Mouse (Mus musculus) kidney, adult 11 months (tissue): ENCODE data around the gene P2ry14.
"Not testable (repeated sequence)": the region's sequence is repeated elsewhere in the genome, so short reads cannot be mapped to it uniquely, and the experiment has no call there.

ENCODE experiments used
- DNase-seq: peaks from one replicate; pipeline ENCODE4 v3.0.0; 2022

The P2ry14 gene

DNA sequence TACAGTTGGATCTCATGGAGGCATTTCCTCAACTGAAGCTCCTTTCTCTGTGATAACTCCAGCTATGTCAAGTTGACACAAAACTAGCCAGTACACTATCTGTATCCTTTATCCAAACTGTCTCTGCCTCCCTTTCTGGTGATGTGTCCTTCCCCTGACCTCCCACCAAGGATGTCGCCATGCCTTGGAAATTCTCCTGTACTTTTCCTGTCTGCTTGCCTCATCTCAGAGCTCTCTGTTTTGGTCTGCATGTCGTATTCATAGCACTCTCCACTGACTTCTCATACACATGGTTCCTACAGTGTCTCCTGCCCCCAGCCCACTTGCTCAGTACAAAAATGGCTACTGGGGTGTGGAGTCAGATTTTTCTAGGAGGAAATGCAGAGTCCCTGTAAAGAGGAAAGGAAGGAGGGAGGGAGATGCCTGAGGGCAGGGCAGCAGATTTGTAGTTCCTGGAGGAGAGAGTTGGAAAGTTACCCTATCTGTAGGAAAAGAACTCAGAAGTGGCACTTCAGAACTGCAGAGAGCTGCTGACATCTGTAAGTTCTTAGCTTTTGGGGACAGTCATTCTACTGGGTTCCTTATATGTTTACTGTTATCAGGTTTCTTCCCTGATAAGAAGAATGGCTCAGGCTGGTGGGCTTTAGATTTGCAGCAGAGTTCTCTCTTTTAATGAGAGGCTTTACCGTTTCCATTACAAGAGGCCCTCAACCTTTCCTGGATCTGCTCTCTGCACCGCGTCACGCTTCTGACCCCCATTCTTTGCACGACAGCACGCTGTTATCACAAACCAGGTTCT is 11.7 kb downstream of the P2ry14 start:
- no peak for DNase-seq

DNA sequence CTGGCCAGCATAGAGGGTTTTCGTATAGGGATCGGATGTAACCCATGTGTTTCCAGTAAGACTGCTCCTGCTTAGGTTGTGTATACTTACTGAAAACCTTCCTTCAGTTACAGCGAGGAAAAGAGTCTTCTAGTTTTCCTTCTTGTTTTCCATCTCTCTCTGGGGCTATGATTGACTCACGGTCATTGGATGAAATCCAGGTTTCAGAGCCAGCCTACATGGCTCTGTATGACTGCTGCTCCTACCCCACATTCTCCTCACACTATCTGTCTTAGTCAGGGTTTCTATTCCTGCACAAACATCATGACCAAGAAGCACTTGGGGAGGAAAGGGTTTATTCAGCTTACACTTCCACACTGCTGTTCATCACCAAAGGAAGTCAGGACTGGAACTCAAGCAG is 12.5 kb downstream of the P2ry14 start:
- not testable (repeated sequence) for DNase-seq

DNA sequence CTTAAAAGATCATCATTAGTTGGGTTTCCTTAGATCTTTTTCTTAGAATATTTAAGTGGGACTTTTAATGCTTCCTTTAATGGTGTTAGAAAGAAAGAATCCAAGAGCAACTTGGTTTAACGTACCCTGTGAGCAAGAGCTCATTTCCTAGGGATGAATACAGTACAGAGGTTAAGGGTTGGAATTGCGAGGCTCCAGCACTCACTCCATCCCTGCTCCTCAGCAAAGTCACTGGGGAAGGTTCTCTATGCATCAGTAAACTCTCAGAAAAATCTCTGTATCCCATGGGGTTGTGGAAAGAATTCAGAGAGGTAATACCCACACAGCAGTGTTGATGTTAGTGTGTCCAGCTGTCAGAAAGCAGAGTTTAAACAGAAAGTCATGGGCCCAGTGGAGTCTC is 13.3 kb downstream of the P2ry14 start:
- no peak for DNase-seq

DNA sequence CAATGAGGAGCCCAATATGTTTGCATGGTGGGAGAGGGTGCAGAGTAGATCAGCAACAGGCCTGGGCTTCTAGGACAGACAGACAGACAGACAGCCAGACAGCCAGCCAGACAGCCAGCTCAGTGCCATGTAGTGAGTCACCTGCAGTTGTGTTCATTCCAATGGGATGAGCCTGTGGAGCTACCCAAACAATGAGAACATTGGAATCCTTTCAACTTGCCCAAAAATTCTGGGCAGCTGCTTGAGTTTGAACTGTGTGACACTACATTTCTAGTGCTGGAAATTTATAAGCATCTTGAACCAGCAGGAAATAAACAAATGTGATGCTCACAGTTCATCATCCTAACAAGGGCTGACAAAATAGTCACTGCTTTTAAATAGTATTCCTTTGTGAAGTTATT is 13.8 kb downstream of the P2ry14 start:
- no peak for DNase-seq

DNA sequence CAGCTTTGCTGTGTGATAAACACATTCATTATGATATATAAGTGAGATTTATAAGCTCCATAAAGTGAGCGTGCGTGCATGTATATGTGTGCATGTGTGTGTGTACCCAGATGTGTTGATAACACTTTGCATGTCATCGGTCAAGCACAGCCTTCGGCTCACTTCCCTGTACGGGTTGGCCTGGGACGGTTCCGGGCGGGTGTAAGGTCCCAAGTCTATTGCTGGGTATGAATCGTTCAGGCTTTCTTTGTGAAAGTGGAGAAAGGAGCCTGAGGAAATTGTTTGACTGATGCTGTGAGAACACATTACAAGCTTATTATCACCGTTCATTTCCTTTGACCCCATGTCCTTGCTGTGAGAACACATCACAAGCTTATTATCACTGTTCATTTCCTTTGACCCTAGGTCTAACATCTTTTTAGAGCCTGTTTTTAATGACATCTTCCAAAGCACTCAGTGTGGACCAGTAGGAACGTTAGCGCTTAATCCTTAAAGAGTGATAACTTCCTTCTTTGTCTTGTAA is 14.4 kb downstream of the P2ry14 start:
- no peak for DNase-seq

- no peak for DNase-seq
Measured at GRCm38 (mm10) chr3:59135911-59136653, 17.3 kb downstream of the P2ry14 start.

DNA sequence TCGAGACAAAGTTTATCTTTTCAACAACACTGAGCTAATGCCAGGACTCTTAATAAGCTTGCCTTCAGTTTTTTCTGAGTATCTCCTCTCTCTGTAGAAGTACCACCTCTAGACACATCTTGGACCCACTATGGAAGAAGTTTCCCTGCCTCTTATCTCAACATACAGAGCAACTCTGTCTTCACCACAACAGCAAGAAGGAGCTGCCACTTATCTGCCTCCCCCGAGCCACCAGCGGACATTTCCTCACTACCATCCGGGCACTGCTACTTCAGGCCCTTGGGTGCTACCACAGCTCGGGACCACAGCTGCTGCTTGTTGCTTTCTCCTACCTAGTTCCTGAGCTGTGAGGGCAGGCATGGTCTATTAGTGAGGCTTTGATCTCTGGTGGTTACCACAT is 20.2 kb downstream of the P2ry14 start:
- no peak for DNase-seq

DNA sequence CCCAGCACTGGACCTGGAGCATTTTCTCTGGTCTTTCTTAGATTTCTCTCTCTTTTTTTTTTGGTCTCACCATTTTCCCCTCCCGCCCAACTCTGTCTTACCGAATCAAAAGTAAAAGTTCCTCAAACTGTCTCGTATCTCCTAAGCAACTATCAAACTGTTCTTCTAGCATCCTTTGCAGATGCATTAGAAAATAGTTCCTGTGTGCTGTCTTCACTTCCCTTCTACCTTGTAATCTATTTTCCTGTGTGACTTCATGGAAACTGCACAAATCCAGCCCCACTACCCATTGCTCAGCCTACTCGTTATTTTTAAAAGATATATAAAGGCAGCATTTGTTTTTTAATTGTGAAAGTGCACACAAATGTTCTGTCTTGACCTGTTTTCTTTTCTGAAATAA is 21.5 kb downstream of the P2ry14 start:
- DNase-seq: no peak

DNA sequence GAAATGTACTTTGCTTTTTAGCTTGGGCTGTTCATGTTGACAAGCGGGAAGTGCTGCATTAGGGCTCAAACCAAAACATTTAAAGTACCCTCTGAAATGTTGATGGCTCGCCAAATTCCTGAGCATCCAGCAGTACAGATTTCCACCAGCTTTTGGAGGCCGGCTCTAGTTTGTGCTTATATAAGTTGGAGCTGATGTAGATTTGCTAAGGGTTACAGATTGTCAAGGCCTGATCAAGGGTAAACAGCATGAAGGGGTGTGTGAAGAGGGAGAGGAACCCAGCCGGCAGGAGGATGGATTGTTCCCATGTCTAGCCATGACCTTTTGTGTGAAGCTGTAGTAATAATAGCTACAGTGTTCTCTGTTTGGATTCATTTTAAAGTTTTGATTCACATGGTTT is 22.3 kb downstream of the P2ry14 start:
- no peak for DNase-seq

DNA sequence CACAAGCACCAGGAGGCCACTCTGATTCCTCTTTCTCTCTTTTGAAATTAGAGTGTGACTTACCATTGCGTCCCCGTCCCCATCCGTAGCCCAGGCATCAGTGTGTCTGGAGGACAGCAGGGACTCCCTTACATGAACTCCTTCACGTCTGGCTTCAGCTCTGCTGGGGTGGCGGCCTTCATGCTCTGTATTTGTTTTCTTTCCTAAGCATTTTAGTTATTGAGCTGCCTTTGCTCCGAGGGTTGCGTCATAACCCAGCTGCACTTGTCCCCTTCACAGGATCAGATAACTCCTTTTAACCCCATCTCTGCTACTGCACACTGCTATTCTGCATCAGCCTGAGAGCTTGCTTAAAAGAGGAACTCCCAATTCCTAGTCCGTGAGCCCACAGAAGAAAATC is 23.0 kb downstream of the P2ry14 start:
- DNase-seq: peak; percentile 14

- no peak for DNase-seq
Measured at GRCm38 (mm10) chr3:59129547-59129946, 23.9 kb downstream of the P2ry14 start.

DNA sequence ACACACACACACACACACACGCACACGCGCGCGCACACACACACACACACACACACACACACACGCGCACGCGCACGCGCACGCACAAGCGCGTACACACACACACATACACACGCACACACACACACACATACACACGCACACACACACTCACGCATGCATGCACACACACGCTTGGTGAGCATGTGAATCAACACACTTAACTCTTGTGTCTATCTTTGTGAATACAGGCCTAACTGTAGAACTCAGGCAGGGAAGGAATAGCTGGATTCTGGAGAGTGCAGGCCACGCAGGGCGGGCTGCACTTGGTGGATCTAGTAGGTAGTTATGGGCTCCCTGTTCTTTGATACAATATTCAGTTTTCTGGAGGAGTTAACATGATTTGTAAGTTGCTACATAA is 24.7 kb downstream of the P2ry14 start:
- no peak for DNase-seq

DNA sequence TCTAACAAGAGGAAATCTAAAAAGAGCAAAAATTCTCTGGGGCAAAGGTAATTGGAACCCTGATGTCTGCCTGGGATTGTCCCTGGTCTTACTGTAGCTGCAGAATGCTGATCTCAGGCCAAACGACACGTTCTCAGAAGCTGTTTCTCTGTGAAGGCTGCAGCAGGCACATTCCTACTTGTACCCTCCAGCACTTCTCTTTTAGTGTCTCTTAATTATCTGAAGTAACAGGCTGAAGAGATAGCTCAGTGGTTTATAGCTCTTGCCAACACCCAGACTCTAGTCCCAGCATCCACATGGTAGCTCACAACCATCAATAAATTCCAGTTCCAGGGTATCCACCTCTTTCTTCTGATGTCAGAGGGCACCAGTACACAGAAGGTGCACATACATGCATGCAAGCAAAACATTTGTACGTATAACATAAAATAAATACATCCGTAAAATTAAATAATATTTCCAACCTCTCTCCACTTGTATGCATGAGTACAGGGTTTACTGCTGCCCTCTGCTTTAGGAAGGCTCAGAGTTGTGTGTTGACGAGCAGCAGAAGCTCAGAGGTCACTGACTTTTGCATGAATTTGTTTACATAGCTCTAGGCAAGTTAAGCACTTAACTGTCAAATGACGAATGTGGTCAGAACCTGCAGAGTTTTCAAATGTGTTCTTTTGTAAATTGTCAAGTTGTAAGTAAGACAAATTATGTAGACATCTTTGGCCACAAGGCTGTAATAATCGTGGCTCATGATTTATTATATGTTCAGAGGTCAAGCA is 27.4 kb downstream of the P2ry14 start:
- no peak for DNase-seq

DNA sequence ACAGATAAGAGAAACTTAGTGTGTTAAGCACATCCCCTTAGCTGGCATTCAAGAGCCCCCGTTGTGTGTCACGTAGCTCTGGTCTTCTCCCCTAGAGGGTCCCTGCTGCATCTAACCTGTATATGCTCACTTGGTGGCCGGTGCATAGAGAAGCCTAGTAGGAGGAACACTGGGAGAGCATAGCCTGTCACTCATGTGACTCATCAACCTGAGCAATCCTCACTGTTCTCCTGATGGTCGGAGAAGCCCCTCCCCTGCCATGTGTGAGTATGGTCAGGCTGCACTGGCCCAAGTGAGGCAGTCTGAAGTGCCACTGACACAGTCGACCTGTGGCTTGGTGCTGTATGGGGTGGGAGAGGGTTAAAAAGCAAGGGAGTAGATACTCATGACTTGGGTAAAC is 28.4 kb downstream of the P2ry14 start:
- DNase-seq: no peak

- no peak for DNase-seq
Measured at GRCm38 (mm10) chr3:59121780-59122449, 31.5 kb downstream of the P2ry14 start.

- no peak for DNase-seq
Measured at GRCm38 (mm10) chr3:59121067-59121730, 32.2 kb downstream of the P2ry14 start.

DNA sequence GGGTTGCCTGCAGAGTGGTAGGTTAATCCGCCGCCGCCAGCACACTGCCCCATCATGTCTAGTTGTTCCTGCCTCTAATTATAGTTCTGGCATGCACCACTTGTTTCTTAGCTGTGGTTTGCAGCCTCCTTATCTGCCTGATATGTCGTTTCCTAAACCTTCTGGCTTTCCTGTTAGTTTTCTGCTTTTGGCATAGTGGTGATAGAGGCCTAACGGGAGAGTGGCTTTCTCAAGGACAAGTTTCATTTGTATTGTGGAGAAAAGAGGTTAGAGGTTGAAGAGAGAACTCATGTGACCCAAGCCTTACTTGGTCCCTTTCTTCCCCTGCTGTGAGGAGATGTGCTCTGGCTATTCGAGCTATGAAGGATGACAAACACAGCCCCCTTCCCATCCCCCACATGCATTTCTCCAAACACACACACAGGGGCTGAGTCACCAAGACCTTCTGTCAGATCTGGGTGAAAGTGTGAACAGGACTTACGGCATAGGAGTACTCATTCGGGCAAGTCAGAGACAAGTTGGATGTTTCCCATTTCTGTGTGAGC is 39.4 kb downstream of the P2ry14 start:
- no peak for DNase-seq

DNA sequence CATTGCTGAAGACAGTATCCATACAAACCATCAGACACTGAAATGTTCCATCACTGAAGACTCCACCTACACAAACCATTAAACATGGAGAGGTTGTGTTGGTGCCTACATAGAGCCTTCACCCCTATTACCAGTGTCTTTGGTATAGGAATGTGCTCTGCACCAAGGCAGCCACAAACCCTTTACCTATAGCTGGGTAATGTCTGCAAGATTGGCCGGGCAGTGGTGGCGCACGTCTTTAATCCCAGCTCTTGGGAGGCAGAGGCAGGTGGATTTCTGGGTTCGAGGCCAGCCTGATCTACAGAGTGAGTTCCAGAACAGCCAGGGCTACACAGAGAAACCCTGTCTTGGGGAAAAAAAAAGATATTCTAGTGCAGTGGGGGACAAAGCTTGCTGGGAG is 40.1 kb downstream of the P2ry14 start:
- not testable (repeated sequence) for DNase-seq

DNA sequence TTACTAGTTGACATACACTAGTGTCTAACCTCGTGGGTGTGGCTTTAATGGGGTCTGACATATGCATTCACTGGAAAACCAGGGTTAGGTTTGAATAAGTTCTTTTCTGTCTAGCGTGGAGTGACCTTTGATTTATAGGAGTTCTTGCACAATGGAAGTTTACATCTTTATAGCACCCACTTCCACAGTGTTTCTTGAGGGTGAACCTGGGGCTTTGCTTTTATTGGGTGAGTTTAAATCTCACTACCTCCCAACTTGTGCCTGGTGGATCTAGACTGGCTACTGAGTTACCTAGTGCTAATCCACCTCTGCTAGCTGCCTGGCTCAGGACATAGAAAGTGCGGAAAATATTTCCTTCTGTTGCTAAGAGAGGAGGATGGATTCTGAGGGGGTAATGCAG is 41.5 kb downstream of the P2ry14 start:
- no peak for DNase-seq

DNA sequence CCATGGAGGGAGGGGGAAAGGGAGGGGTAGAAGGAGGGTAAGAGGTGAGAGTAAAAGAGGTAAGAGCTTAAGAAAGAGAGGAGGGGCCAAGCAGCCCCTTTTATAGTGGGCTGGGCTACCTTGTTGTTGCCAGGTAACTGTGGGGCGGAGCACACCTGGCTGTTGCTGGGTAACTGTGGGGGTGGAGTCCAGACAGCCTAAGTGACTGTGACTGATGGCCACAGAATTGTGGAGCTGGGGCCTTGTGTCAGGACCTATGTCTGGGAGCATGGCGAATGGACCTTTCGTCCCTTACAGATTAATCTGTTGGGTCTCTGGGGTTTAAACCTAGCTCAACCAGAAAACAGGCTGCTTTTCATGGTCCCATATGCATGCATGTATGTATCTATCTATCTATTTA is 43.6 kb downstream of the P2ry14 start:
- DNase-seq: not testable (repeated sequence)

DNA sequence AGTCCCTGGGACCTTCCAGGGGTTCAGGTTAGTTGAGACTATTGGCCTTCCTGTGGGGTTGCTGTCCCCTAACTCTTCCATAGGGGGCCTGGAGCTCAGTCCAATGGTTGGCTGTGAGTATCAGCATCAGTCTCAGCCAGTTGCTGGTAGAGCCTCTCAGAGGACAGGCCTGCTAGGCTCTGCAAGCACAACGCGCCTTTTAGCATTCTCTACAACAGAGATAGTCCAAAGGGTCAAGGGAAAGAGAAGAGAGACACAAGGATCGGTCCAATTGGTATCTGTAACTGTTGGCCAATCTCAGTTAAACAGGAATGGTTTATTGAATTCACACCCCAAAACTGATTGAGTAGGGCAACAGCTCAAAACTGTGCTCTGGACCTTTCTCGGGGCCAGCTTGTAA is 46.0 kb downstream of the P2ry14 start:
- DNase-seq: no peak

DNA sequence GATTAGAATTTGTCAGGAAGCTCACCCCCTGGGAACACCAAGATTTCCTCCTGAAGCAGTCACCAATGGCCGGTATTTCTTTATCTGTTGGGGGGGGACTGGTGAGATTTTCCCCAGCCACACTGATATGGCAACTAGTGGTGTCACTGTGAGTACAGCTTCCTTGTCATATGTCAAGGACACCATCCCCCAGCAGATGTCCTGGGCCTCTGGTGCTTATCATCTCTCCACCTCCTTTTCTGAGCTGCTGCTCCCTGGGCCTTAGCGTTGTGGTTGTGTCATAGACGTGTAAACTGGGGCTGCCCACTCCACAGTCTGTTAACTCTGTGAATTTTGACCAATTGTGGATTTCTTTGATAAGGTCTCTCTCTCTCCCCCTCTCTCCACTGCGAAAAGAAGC is 49.0 kb downstream of the P2ry14 start:
- no peak for DNase-seq
